Mouse (Mus musculus): ENCODE results near the gene Spen.
"Not testable (repeated sequence)": the region's sequence is repeated elsewhere in the genome, so short reads cannot be mapped to it uniquely, and the experiment has no call there.

Spen gene

DNA sequence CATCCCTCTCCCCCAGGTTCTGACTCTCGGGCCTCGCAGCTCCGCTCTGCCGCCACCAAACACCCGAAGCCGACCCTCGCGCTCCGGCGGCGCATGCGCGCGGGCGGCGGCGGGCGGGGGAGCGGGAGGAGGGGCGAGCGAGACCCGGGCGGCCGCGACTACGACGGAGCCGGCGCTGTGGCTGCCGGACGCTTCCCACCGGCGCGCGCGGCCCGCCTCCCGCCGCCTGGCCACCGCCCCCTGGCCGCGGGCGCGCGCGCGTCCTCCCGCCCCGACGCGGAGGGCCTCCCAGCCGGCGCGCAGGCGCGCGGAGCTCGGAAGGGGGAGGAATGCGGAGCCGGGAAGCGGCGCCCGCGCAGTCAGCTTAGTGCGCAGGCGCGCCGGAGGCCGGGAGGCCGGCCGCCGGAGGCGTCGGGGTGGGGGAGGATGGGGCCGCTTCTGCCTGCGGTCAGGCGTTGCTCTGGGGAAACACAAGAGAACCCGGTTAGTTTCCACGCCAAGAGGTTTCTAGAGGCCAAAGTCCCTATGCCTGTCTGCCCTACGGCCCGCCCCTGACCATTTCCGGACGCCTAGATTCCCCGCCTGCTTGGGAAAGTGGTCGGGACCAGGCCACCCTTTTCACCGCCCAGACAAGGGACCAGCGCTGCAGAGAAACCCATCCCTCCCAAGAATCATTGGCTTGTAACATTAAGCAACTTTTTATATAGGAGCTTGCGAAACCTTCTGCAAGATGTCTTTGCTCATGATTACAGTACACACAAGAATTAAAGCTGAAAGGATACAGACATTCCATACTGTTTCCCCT is at the start of gene Spen:
Gene Spen (minus strand): TSS at position 190 of the 805 bp plus-strand sequence.
- peak; percentile 97 for DNase-seq

DNA sequence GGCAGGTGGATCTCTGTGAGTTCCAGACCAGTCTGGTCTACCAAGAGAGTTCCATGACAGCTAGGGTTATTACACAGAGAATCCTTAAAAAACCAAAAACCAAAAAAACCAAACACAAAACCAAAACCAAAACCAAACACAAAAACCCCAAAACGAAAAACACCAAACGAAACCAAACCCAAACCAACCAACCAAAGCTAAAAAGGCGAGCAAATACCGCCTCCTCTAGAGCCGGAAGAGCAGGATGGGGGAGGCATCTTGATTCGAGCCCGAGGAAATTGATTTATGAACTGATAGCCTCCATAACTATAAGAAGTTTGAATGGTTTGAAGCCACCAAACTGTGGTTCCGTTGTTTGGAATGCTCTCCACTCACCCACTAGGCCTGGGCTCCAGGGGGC is 45.5 kb upstream of the Spen start:
- DNase-seq, result no peak

DNA sequence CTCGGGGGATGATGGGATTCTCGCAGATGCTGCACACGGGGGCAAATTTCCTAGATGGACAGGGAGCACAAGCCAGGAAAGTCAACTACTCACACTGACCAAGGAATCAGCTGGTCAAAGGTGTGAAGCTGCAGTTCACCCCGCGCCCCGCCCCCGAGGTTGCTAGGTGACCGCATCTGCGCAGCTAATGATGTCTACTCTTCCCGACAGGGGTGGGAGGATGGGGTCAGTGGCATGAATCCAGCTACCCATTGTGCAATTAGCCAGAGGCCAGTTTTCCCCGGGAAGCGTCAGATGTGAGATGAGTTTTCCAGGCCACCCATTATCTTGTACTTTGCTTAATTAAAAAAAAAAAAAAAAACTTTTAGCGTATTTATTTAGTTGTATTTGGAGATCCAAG is 42.7 kb upstream of the Spen start:
- no peak for DNase-seq

DNA sequence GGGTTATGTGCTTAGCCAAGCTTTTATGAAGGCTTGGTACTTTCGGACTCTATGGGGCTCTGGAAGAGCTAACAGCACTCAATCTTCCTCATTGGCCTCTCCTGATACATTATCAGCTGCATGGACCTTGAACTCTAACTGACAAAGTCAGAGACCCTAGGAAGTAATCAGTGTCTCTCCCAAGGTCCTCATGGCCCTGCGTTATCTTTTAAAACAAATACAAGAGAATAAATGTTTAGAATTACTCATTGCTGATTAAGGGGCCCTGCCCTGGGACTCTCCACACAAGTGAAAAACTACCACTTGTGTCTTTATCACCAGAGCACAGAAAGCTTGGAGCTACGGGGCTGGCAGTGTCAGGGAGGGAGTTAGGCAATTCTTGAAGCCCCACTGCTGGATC is 40.4 kb upstream of the Spen start:
- no peak for DNase-seq

DNA sequence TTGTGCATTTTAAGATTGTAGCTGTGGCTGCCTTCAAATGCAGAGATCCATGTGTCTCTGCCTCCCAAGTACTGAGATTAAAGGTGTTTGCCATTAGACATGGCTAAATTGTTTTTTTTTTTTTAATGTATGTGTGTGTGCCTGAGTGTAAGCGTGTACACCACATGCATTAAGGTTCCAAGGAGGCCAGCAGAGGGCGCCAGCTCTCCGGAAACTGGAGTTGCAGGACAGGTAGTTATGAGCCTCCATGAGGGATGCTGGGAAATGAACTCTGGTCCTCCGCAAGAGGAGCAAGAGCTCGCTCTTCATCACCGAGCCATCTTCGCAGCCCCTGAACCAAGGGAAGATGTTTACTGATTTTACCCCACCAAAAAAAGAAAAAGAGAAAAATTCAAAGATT is 38.5 kb upstream of the Spen start:
- DNase-seq, result no peak

DNA sequence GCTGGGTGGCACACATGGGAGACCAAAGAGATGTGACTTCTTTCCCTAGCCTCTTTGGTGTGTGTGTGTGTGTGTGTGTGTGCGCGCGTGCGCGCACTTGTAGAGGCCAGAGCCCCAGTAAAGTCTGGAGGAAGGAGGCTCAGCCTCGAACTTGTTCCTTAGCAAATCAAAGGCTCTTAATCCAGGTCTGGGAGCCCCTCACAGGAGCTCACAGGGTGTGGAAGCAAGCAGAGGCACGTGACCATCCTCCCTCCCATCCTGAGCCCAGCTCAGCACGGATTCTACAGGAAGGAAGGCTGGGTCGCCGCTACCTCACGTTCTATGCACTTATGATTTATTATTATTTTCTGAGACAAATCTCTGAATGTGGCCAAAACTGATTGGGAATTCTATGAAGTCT is 38.0 kb upstream of the Spen start:
- no peak for DNase-seq

DNA sequence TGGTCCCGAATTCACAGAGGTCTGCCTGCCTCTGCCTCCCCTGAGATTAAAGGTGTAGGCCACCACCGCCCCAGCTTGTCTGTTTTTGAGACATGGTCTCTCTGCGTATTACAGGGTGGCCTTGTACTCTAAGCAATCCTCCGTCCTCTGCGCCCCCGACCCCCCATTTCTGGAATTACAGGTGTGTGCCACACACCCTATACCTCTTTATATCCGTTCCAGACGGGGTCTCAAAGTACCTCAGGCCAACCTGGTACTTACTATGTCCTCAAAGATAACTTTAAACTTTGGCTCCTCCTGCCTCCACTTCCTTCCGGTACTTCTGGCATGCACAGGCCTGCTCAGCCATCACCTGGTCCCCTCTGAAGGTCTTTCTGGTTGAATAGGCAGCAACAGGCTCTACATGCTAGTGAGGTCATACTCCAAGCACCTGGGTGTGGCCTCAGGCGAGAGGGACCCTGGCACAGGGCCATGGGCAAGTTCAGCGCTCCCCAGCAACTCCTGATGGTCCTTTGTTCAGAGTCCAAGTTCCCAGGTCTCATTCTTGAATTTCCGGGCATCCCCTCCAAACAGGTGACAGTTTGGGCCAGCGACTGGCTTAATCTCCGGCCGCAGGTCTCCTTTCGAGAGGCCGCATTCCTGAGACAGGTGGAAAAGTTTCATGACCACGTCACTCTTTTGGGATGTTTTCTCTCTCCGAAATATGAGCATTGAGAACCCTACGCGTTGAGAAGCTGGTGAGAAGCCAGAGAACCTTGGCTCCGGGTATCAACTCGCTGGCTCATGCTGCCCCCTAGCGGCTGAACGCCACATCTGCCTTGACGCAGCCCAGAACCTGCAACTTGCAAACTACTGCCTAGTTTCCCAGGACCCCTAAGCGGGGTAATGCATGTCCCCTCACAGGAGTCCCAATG is 36.6 kb upstream of the Spen start:
- DNase-seq, result peak; percentile 64

DNA sequence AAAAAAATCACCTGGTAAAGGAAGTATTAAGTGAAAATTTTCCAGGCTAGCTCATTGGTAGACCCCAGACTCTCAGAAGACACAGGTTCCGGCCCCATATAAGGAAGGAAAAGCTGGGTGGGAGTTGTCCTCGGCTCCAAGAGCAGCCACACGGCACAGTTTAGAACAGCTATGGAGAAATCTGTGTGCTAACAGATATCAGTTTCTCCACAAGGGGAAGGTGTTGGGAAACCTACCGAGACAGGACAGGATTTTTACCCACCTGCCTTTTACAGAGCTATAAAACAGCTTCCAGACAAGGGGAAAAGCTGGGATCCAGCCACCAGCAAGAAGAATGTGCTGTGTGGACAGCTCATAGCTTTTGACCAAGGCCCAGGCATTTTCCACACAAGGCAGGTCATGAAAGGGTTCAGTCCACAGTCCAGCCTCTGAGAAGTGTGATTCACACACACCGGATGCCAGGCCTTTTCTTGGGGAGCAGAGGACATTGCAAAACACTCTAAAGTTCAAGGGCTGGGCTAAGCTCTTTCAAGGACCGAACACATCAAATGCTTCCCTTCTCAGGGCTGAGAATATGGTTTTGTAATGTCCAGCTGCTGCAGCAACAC is 35.1 kb upstream of the Spen start:
- DNase-seq, result no peak

DNA sequence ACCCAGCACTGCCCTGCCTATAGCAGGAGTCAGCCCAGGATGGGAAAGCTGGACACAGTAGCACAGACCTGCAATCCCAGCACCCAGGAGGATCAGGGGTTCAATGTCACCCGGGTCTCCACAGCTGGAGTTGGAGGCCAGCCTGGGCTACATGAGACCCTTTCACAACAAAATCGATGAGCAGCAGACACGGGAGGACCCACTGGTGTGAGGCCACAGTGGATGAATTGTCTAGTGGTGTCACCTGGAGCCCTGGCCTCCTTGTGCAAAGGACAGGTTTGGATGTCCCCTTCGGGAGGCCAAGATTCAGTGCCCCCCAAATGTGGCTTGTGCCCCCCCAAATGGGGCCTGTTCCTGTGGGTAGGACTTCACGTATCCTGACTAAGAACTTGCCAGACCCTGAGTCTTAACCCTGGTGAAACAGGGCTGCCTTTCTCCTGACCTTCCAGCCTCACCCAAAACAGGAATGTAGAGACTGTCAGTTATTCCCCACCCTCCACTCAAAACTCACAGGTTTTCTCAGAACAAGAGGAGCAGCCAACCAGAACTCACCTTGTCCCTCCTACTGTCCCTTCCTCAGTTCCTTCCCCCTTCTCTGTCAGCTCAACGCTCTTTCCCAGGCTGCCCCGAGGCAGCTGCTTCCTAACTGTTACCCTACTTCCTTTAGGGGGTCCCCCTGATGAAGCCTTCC is 34.4 kb upstream of the Spen start:
- DNase-seq, result no peak

DNA sequence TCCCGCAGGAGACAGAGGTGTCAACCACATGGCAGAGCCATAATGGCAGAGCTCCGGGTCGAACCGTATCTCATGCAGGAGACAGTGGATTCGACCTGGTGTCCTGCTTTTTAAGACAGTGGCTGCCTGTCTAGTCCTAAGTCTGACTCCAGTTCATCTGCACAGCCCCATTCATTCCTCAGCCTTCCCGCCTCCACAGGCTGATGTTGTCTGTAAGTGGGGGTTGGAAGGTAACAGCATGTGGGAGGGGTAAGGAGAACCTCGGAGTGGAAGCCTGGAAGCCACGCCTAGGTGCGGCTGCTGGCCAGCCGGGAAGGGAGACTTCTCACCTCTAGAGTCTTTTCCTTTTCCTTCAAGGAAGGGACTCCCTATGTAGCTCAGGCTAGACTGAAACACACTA is 33.5 kb upstream of the Spen start:
- DNase-seq, result no peak

DNA sequence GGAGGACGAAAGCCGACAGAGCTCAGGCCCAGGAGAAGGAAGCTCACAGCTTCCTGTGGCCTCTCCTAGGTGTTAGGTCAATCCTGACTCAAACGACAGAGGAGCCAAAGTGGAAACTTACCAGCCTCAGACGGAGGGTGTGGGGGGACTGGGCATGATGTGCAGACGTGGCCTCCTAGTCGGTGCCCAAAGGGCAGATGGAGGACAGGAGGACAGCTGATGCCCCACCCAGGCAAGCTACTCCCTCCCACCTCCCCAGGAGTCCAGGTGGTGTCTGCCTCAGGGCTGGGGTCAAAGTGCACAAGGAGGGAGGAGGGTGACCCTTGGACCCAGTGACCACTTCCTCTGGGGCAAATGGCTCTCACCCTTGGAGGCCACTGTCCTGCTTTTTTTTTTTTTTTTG is 32.9 kb upstream of the Spen start:
- DNase-seq, result no peak

DNA sequence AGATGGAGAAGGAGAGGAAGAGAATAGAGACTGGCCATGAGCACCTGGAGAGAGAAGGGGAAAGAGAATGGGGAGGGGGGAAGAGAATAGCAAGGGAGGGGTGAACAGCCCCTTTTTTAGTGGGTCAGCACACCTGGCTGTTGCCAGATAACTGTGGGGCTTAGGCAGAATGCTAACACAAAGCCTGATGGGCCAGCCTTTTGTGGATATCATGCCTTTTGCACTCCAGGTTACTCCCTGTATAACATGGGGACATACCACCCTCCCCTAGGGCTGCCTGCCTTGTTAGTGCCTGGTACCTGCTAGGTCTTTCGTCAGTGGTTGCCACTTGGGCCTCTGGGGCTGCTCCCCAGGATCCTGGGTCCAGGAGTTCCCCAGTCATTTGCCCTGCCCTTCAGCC is 32.4 kb upstream of the Spen start:
- DNase-seq, result no peak

DNA sequence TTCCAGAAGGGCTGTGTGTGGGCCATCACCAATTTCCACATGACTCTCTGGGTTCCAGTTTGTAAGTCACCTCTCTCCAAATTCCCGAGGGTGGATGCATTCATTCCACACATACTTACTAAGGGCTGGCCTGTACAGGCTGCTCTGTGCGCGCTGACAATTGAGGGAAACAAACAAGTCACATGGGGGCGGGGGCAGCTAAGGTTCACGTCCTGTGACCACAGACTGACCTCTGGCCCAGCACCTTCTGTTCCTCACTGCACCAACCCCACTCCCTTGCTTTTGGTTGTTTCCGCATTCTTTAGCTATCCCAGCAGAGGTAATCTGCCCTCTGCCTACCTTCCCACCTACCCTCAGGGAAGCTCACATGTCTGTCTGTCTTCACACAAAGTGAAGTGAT is 31.6 kb upstream of the Spen start:
- no peak for DNase-seq

DNA sequence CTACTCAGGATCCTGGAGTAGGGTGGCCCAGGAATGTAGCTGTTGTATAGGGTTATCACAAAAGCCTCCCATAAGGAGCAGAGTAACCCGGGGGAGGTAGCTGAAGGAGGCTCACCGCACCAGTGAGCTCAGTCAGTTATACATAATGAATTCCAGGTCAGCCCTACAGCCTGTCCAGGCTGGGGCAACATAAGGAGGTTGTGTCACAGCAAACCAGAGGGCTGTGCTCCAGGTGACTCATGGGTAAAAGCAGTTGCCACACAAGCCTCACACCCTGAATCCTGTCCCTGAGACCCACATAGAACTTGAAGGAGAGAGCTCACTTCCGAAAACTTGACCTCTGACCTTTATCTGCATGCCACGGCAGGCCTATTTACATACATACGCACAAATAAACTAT is 30.6 kb upstream of the Spen start:
- DNase-seq, result no peak

DNA sequence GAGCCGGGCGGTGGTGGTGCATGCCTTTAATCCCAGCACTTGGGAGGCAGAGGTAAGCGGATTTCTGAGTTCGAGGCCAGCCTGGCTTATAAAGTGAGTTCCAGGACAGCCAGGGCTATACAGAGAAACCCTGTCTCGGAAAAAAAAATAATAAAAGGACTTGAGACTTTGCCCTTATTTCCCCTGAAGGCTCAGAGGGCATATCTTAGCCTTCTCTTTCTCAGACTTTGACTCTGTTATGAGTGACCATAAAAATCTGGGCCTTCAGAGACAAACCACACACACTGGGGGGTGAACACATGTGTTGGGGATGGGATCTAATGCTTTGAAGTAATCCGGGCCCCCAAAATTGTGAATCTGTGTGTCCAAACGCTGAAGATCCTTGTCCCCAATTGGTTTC is 28.8 kb upstream of the Spen start:
- not testable (repeated sequence) for DNase-seq

DNA sequence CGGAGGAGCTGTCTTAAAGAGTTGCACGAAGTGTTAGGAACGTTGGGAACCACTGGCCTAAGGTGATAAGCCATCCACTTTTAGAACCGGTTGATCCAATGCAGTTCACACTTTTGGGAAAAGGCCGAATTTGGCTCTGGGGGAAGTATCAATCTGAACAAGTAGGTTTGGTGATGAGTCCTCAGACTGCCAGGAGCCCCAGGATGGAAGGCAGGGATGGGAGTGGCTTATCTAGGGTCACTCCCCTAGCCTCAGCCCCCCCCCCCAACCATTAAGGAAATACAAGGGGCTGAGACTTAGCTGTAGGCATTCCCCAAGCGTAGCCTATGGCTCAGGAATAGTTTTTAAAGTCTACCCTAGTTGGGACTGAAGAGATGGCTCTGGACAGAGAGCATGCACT is 27.8 kb upstream of the Spen start:
- no peak for DNase-seq

DNA sequence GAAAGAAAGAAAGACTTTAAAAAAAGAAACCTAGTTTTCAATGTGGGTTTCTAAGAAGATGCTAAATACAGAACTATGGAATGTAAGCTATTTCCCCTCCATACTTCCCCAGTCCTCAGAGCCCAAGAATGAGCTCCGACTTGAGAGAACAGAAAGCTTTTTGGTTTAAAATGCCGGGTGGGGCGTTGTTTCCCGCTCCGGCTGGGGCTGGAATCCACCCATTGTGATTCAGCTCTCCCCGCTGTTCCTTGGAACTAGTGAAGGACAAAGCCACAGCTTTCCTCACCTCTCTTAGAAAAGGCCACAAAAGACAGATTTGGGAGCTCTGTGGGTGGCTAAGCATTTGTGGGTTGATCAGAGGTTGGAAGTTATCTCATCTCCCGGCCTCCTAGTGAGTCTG is 26.9 kb upstream of the Spen start:
- no peak for DNase-seq

DNA sequence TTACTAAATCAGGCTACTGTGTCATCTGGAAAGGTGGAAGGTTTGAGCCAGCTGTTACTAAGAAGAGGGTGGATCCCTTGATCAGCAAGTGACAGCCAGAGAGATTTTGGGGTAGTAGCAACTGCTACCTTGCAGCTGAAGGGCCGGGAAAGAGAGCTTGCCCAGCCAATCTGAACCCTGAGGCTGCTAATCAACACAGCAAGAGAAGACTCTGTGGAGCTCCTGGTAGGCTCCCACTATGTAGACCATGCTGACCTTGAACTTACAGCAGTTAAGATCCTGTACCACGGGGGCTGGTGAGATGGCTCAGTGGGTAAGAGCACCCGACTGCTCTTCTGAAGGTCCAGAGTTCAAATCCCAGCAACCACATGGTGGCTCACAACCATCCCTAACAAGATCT is 26.3 kb upstream of the Spen start:
- no peak for DNase-seq

DNA sequence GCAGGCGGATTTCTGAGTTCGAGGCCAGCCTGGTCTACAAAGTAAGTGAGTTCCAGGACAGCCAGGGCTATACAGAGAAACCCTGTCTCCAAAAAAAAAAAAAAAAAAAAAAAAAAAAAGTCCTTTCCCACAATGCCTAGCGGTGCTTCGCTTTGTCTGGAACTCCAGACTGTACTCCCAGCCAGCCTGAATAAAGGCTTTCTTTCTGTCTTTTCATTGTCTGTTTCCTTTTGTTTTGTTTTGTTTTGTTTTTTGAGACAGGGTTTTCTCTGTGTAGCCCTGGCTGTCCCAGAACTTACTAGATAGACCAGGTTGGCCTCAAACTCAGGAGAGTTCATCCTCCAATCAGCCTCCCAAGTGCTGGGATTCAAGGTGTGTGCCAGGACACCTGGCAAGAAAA is 25.8 kb upstream of the Spen start:
- DNase-seq, result no peak

DNA sequence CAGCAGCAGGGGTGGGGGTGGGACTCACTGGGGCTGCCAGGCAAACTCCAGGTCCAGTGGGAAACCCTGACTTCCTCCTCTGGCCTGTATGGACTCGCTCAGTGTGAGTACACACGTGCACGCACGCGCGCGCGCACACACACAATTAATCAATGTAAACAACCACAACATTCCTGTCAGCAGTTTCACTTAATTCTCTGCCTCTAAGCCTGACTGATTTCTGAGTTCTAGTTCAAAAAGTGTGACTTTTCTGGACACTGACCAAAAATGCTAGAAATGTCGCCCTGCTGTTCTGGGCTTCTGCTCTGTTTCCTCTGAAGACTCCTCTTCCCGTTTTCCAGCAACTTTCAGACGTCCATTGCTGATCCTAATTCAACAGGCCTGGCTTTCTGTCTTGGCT is 23.9 kb upstream of the Spen start:
- DNase-seq, result no peak

DNA sequence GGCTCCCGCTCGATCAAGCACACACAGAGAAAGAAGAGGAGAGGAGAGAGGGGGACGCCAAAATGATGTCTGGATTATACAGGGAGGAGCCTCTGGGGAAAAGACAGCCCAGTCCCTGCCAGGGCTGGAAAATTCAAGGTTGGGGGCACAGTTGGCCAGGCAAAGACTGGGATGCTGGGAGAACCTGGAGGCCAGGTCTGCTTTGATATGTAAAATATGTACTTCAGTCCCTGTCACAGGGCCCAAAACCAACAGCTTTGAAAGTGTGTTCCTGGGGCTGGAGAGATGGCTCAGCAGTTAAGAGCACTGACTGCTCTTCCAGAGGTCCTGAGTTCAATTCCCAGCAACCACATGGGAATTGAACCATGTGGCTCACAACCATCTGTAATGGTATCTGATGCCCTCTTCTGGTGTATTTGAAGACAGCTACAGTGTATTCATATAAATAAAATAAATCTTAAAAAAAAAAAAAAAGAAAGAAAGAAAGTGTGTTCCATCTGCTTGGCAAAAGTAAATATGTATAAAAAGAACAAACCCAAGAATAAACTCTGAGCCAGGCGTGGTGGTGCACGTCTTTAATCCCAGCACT is 23.0 kb upstream of the Spen start:
- DNase-seq, result not testable (repeated sequence)

DNA sequence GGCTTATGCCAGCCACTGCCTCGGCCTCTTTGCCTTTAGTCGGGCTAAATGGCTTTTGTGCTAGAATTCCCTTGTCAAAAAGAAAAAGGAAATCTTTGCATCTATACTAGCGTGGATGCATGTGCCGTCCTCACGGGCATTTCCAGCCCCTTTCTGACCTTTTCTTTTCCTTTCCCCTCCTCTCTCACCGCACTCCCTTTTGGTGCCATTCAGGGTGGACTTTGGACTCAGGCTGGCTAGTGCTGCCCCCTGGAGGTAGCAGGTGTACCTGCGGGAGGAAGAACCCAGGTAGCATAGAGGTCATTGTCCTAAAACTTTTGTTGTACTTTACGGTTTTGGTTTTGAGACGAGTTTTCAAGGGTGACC is 21.5 kb upstream of the Spen start:
- DNase-seq, result peak; percentile 83
